Mouse (Mus musculus): Measurements from ENCODE around the gene H2al1k. TPM values are rescaled to one million over a fixed set of nuclear protein-coding genes. Genes with fewer than 3 reads are reported as not detected.
"Not testable (repeated sequence)": the region's sequence is repeated elsewhere in the genome, so short reads cannot be mapped to it uniquely, and the experiment has no call there.

The H2al1k gene
- polyA plus RNA-seq, 2 experiments: not detected

- not testable (repeated sequence) for H3K9me3 ChIP-seq (ENCODE audit: control insufficient read depth, low read length); H3K27ac ChIP-seq; H3K36me3 ChIP-seq (replicated peaks; ENCODE audit: control insufficient read depth, insufficient read depth, low read depth); H3K4me3 ChIP-seq (ENCODE audit: insufficient read depth in 1 of 2, low read depth in 2 of 2, low read length in 2 of 2); H3K4me2 ChIP-seq (ENCODE audit: low read depth); DNase-seq (ENCODE audit: low read depth in 3 of 3, low spot score in 3 of 3); H3K27me3 ChIP-seq (ENCODE audit: control insufficient read depth, insufficient read depth, low read length); ATAC-seq (ENCODE audit: insufficient read depth); H3K4me1 ChIP-seq (replicated peaks; ENCODE audit: control insufficient read depth in 2 of 2, insufficient read depth in 2 of 2, low read length in 1 of 2); H3K9ac ChIP-seq (replicated peaks)
- 15% methylated on average over 1 of the region's 2 CpGs for WGBS (ENCODE audit: insufficient replicate concordance)
- peak; percentile 55 for TF ChIP-seq CTCF (IDR thresholded peaks at IDR 0.05; ENCODE audit: low read depth)
Measured at GRCm38 (mm10) chrX:9333035-9333434, 17.4 kb upstream of the H2al1k start.

GRCm38 (mm10) chrX:9334996-9335395, 15.4 kb upstream of the H2al1k start:
- H3K4me1 ChIP-seq (replicated peaks; ENCODE audit: control insufficient read depth in 2 of 2, insufficient read depth in 2 of 2, low read length in 1 of 2); H3K27me3 ChIP-seq (ENCODE audit: control insufficient read depth, insufficient read depth, low read length); DNase-seq (ENCODE audit: low read depth in 3 of 3, low spot score in 3 of 3); H3K36me3 ChIP-seq (replicated peaks; ENCODE audit: control insufficient read depth, insufficient read depth, low read depth); H3K9me3 ChIP-seq (ENCODE audit: control insufficient read depth, low read length); ATAC-seq (ENCODE audit: insufficient read depth); H3K4me2 ChIP-seq (ENCODE audit: low read depth); H3K27ac ChIP-seq; H3K9ac ChIP-seq (replicated peaks); H3K4me3 ChIP-seq (ENCODE audit: insufficient read depth in 1 of 2, low read depth in 2 of 2, low read length in 2 of 2): not testable (repeated sequence)
- 78% methylated on average over 1 of the region's 1 CpGs for WGBS (ENCODE audit: insufficient replicate concordance)

- H3K9me3 ChIP-seq (ENCODE audit: control insufficient read depth, low read length); ATAC-seq (ENCODE audit: insufficient read depth); H3K27ac ChIP-seq; H3K9ac ChIP-seq (replicated peaks); H3K4me3 ChIP-seq (ENCODE audit: insufficient read depth in 1 of 2, low read depth in 2 of 2, low read length in 2 of 2); H3K27me3 ChIP-seq (ENCODE audit: control insufficient read depth, insufficient read depth, low read length); H3K36me3 ChIP-seq (replicated peaks; ENCODE audit: control insufficient read depth, insufficient read depth, low read depth); DNase-seq (ENCODE audit: low read depth in 3 of 3, low spot score in 3 of 3); H3K4me1 ChIP-seq (replicated peaks; ENCODE audit: control insufficient read depth in 2 of 2, insufficient read depth in 2 of 2, low read length in 1 of 2); H3K4me2 ChIP-seq (ENCODE audit: low read depth): not testable (repeated sequence)
- WGBS (ENCODE audit: insufficient replicate concordance): 12% methylated on average over 2 of the region's 2 CpGs
- peak; percentile 46 for TF ChIP-seq CTCF (IDR thresholded peaks at IDR 0.05; ENCODE audit: low read depth)
Measured at GRCm38 (mm10) chrX:9374012-9374411, 23.6 kb downstream of the H2al1k start.

- H3K9ac ChIP-seq (replicated peaks); H3K27ac ChIP-seq; H3K9me3 ChIP-seq (ENCODE audit: control insufficient read depth, low read length); H3K4me1 ChIP-seq (replicated peaks; ENCODE audit: control insufficient read depth in 2 of 2, insufficient read depth in 2 of 2, low read length in 1 of 2); H3K4me2 ChIP-seq (ENCODE audit: low read depth); H3K36me3 ChIP-seq (replicated peaks; ENCODE audit: control insufficient read depth, insufficient read depth, low read depth); DNase-seq (ENCODE audit: low read depth in 3 of 3, low spot score in 3 of 3); ATAC-seq (ENCODE audit: insufficient read depth); H3K27me3 ChIP-seq (ENCODE audit: control insufficient read depth, insufficient read depth, low read length); H3K4me3 ChIP-seq (ENCODE audit: insufficient read depth in 1 of 2, low read depth in 2 of 2, low read length in 2 of 2): not testable (repeated sequence)
Measured at GRCm38 (mm10) chrX:9375927-9376326, 25.5 kb downstream of the H2al1k start.

Other genes with a start within 250 kb of the H2al1k start
- gene 4930402K13Rik, start 246.1 kb upstream of the H2al1k start, polyA plus RNA-seq (2012; rRNA removed): not detected in 2 replicates
- not detected in 2 replicates for gene 4930402K13Rik, start 246.1 kb upstream of the H2al1k start, polyA plus RNA-seq (2014; fragmentation: Nextera tagmentation; extraction: Ambion mirVana)
- 0.02 and 0.08 TPM in 2 replicates for gene Lancl3, start 150.7 kb upstream of the H2al1k start, polyA plus RNA-seq (2012; rRNA removed)
- gene Lancl3, start 150.7 kb upstream of the H2al1k start, polyA plus RNA-seq (2014; fragmentation: Nextera tagmentation; extraction: Ambion mirVana): 0.13 and 0.20 TPM in 2 replicates
- gene Gm14862, start 93.7 kb upstream of the H2al1k start, polyA plus RNA-seq (2012; rRNA removed): 0.41 and 1.5 TPM in 2 replicates
- gene Gm14862, start 93.7 kb upstream of the H2al1k start, polyA plus RNA-seq (2014; fragmentation: Nextera tagmentation; extraction: Ambion mirVana): 4.4 and 5.3 TPM in 2 replicates
- 16.9 and 18.2 TPM in 2 replicates for gene Xk, start 77.9 kb upstream of the H2al1k start, polyA plus RNA-seq (2012; rRNA removed)
- 21.6 and 23.5 TPM in 2 replicates for gene Xk, start 77.9 kb upstream of the H2al1k start, polyA plus RNA-seq (2014; fragmentation: Nextera tagmentation; extraction: Ambion mirVana)
- gene H2al1m, start 66.9 kb upstream of the H2al1k start, polyA plus RNA-seq (2012; rRNA removed): 2.2 and 3.1 TPM in 2 replicates
- gene H2al1m, start 66.9 kb upstream of the H2al1k start, polyA plus RNA-seq (2014; fragmentation: Nextera tagmentation; extraction: Ambion mirVana): 1.8 TPM in 2 replicates
- gene Cybb, start 137.1 kb downstream of the H2al1k start, polyA plus RNA-seq (2012; rRNA removed): 1.7 and 2.8 TPM in 2 replicates
- gene Cybb, start 137.1 kb downstream of the H2al1k start, polyA plus RNA-seq (2014; fragmentation: Nextera tagmentation; extraction: Ambion mirVana): 9.2 and 9.3 TPM in 2 replicates
- not detected in 2 replicates for gene H2al1o, start 221.8 kb downstream of the H2al1k start, polyA plus RNA-seq (2012; rRNA removed)
- gene H2al1o, start 221.8 kb downstream of the H2al1k start, polyA plus RNA-seq (2014; fragmentation: Nextera tagmentation; extraction: Ambion mirVana): not detected in 2 replicates